Mouse (Mus musculus) liver, adult 10 weeks (tissue): Measurements from ENCODE around the gene Defa37. TPM values are rescaled to one million over a fixed set of nuclear protein-coding genes. Genes with fewer than 3 reads are reported as not detected.

Experiments
- polyA plus RNA-seq: library from polyadenylated mRNA; stranded (reverse); fragments of 350-450 nt; fragmentation: Illumina TruSeq; extraction: RNeasy Lipid Tissue Mini Kit (QIAGEN cat#74804); gene quantifications from one replicate; pipeline ENCODE4 v1.2.3, GENCODE M21; 2014; ENCODE audit warnings: low read depth, low replicate concordance

The Defa37 gene
- not detected for polyA plus RNA-seq

GRCm38 (mm10) chr8:21565086-21565485 is at the start of gene Defa37:
Gene Defa37, plus strand, starts transcription at chr8:21565386.

GRCm38 (mm10) chr8:21528732-21529131 is 36.5 kb upstream of the Defa37 start, which contains the start of gene Defa32:
Gene Defa32, plus strand, starts transcription at chr8:21529032.

GRCm38 (mm10) chr8:21582706-21583105 is 17.5 kb downstream of the Defa37 start, which contains the start of gene Defa28:
Gene Defa28, plus strand, starts transcription at chr8:21583006.

GRCm38 (mm10) chr8:21594408-21594807 is 29.2 kb downstream of the Defa37 start, which contains the start of gene Gm7861:
Gene Gm7861, minus strand, starts transcription at chr8:21594508.

Other genes with a start within 250 kb of the Defa37 start
- not detected for gene Defa27, start 249.8 kb upstream of the Defa37 start, polyA plus RNA-seq
- not detected for gene Defa29, start 238.4 kb upstream of the Defa37 start, polyA plus RNA-seq
- not detected for gene Defa2, start 186.9 kb upstream of the Defa37 start, polyA plus RNA-seq
- gene Defa33, start 173.6 kb upstream of the Defa37 start, polyA plus RNA-seq, result not detected
- not detected for gene Defa36, start 138.0 kb upstream of the Defa37 start, polyA plus RNA-seq
- not detected for gene Gm7849, start 108.8 kb upstream of the Defa37 start, polyA plus RNA-seq
- not detected for gene Defa20, start 56.1 kb upstream of the Defa37 start, polyA plus RNA-seq
- not detected for gene Defa32, start 36.4 kb upstream of the Defa37 start, polyA plus RNA-seq
- not detected for gene Defa28, start 17.6 kb downstream of the Defa37 start, polyA plus RNA-seq
- not detected for gene Gm7861, start 29.1 kb downstream of the Defa37 start, polyA plus RNA-seq
- not detected for gene Defa26, start 52.8 kb downstream of the Defa37 start, polyA plus RNA-seq
- gene Defa17, start 90.4 kb downstream of the Defa37 start, polyA plus RNA-seq, result not detected
- gene Defa34, start 100.4 kb downstream of the Defa37 start, polyA plus RNA-seq, result not detected
- not detected for gene AY761184, start 138.3 kb downstream of the Defa37 start, polyA plus RNA-seq
- not detected for gene Defa24, start 169.1 kb downstream of the Defa37 start, polyA plus RNA-seq